Mouse (Mus musculus): Measurements from ENCODE around the gene Rasa2.

DNA sequence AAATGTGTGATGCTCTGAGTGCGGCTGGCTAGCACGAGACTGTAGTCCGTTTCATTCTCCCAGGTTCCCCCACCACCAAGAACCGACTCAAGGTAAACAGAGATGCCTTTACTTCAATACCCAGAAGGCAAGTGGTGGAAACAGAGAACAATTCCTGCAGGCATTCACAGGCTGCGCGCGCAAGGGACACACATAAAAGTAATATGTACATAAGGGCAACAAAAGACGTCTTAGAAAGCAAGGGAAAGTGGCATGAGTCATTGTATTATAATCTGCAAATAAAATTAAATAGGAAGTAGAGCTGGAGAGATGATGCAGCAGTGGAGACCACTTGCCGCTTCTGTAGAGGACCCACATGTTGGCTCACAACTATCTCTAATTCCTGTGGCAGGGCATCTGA, 58.7 kb downstream of the Rasa2 start:
- TF ChIP-seq CTCF (IDR thresholded peaks at IDR 0.05; ENCODE audit: borderline replicate concordance, extremely low read depth, insufficient read depth, insufficient read length) = no peak
- no peak for TF ChIP-seq POLR2A (IDR thresholded peaks at IDR 0.05; ENCODE audit: borderline replicate concordance, extremely low read depth, insufficient read depth, insufficient read length, poor library complexity, severe bottlenecking)

All from brain, embryonic 14.5 days (tissue).